ENCODE assay signal across 22 mouse cellular contexts in genomic region chr7:35331590-35331989, GRCm38 (mm10). TPM values are rescaled to one million over a fixed set of nuclear protein-coding genes. Genes with fewer than 3 reads are reported as not detected.
DNase-seq lines count a peak whose midpoint lies in the region; ATAC-seq lines count a peak whose summit lies in the region.
"Had no signal": no experiment of that assay in that cellular context is flagged by ENCODE, and none has a peak within 500 bp of the region (broad histone marks: within the 10 kb centered on the region; RNA-seq: fewer than 3 reads in every experiment).

No protein-coding gene starts in this region.

- no peaks in the 10 kb centered on the region for H3K36me3 ChIP-seq in midbrain, embryonic 16.5 days (ENCODE audit: control insufficient read depth, insufficient read depth, low read length)
- H3K36me3 ChIP-seq: embryonic facial prominence, embryonic 12.5 days; G1E; heart, embryonic 13.5 days; limb, embryonic 10.5 days; liver, embryonic 15.5 days; lung, embryonic 15.5 days had no signal

- H3K4me1 ChIP-seq in midbrain, embryonic 16.5 days (ENCODE audit: control insufficient read depth, insufficient read depth, low read length) = peaks cover 9% of the 10 kb centered on the region; the same call in 1 of the 2 replicates

- no peak overlapping the region for H3K4me3 ChIP-seq in midbrain, embryonic 16.5 days (ENCODE audit: low read depth, low read length)
- H3K4me3 ChIP-seq: embryonic facial prominence, embryonic 12.5 days; heart, adult 2 months; heart, embryonic 13.5 days; limb, embryonic 10.5 days; liver, embryonic 15.5 days; lung, embryonic 15.5 days had no signal

- H3K9me3 ChIP-seq in midbrain, embryonic 16.5 days (replicated peaks; ENCODE audit: control insufficient read depth, low read length, poor library complexity, severe bottlenecking) = no peaks in the 10 kb centered on the region
- H3K9me3 ChIP-seq: embryonic facial prominence, embryonic 12.5 days; G1E; heart, embryonic 13.5 days; limb, embryonic 10.5 days; liver, embryonic 15.5 days; lung, embryonic 15.5 days had no signal

- no peak for ATAC-seq in megakaryocyte progenitor cell, adult 5-6 weeks (replicated peaks; ENCODE audit: poor library complexity)
- ATAC-seq in midbrain, embryonic 16.5 days = no peak
- ATAC-seq: hindbrain, postnatal 0 days had no signal

- H3K9ac ChIP-seq in midbrain, embryonic 16.5 days (ENCODE audit: low read depth, low read length) = no peak overlapping the region
- H3K9ac ChIP-seq: embryonic facial prominence, embryonic 12.5 days; heart, embryonic 13.5 days; liver, embryonic 15.5 days; lung, embryonic 15.5 days had no signal

- peaks cover 4% of the 10 kb centered on the region; the same call in 1 of the 2 replicates for H3K27me3 ChIP-seq in midbrain, embryonic 16.5 days (ENCODE audit: control insufficient read depth, insufficient read depth, low read depth, low read length)

- no peak overlapping the region for H3K4me2 ChIP-seq in midbrain, embryonic 16.5 days (ENCODE audit: low read length)
- H3K4me2 ChIP-seq: embryonic facial prominence, embryonic 12.5 days; heart, embryonic 13.5 days; liver, embryonic 15.5 days; lung, embryonic 15.5 days had no signal

- no peak overlapping the region for H3K27ac ChIP-seq in midbrain, embryonic 16.5 days (ENCODE audit: low read length)
- H3K27ac ChIP-seq: embryonic facial prominence, embryonic 12.5 days; heart, adult 2 months; heart, embryonic 13.5 days; hindbrain, postnatal 0 days; limb, embryonic 10.5 days; liver, embryonic 15.5 days; lung, embryonic 15.5 days; stomach, postnatal 0 days had no signal

- peak; percentile 8 for DNase-seq in retina, postnatal 1 day
- no peak for DNase-seq in retina, embryonic 14.5 days (ENCODE audit: low spot score)
- DNase-seq in kidney, adult 8-10 months = peak; percentile 44 to 62
- peak; percentile 74 for DNase-seq in kidney, postnatal 14 days
- DNase-seq in layer of hippocampus, adult 9-10 months (ENCODE audit: low spot score) = no peak
- DNase-seq: cerebellum, adult 11 months; cerebellum, postnatal 10 days; gastrocnemius, postnatal 36 days; heart, adult 2 months; heart, postnatal 14 days; liver; lung, postnatal 36 days had no signal

- WGBS in midbrain, embryonic 16.5 days = 59% methylated on average over 3 of the region's 3 CpGs

RNA-seq across cellular contexts. Expression of gene Rhpn2, which starts 2.4 kb away (rescaled TPM):
- total RNA-seq in megakaryocyte progenitor cell, adult 5-6 weeks (2015) = not detected in 2 replicates
- total RNA-seq in megakaryocyte progenitor cell, adult 5-6 weeks (2017) = 0.10 TPM in 1 of 2 replicates, not detected in the other
- polyA plus RNA-seq in midbrain, embryonic 16.5 days (2015; fragmentation: Nextera tagmentation; extraction: Ambion mirVana) = 1.3 and 2.1 TPM in 2 replicates

RNA-seq across cellular contexts. Expression of gene Gpatch1, which starts 13.3 kb away (rescaled TPM):
- total RNA-seq in megakaryocyte progenitor cell, adult 5-6 weeks (2015) = 12.2 and 13.0 TPM in 2 replicates
- 14.0 and 17.2 TPM in 2 replicates for total RNA-seq in megakaryocyte progenitor cell, adult 5-6 weeks (2017)
- polyA plus RNA-seq in midbrain, embryonic 16.5 days (2015; fragmentation: Nextera tagmentation; extraction: Ambion mirVana) = 20.8 and 22.8 TPM in 2 replicates

Comparison
In these comparisons a context has a peak if more than half of its experiments do, and no peak if none do; other contexts are left out.
1. DNase-seq: peak in retina, postnatal 1 day (single experiment), kidney, adult 8-10 months (2 of 2) and kidney, postnatal 14 days (single experiment); none in retina, embryonic 14.5 days (single experiment) and layer of hippocampus, adult 9-10 months (single experiment).